8 mouse cellular contexts compared by ENCODE assay signal in the genomic region with DNA sequence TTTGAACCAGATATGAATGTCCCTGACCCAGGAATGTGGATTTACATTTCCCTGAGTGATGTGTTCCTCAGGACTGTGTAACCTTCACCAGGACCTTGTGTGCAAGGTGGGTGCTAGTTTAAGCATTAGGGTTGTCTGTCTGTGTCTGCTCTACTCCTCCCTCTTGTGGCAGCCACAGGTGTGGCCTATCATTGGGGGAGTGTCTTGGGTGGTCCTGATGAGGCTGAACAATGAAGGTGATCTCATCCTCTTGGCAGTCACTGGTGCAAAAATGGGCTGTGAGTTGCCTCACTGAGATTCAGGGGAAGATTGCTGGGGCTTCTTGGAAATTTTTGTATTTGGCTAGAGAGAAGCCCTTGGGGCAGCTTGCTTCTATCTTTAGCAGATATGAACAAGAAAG.
DNase-seq lines count a peak whose midpoint lies in the region; ATAC-seq lines count a peak whose summit lies in the region.

No protein-coding gene starts in this region.

- H3K4me1 ChIP-seq in kidney, embryonic 14.5 days (ENCODE audit: control insufficient read depth, insufficient read depth, low read length): no peaks in the 10 kb centered on the region
- H3K4me1 ChIP-seq in neural tube, embryonic 14.5 days (ENCODE audit: control insufficient read depth, insufficient read depth, low read length): no peaks in the 10 kb centered on the region

- DNase-seq in CD4-positive, CD25-positive, alpha-beta regulatory T cell, adult 2 months (ENCODE audit: low read depth, low spot score): peak; percentile 19
- peak; percentile 15 to 37 for DNase-seq in kidney, postnatal 4 days
- peak; percentile 35 for DNase-seq in embryo, embryonic 10 days (ENCODE audit: low spot score)
- DNase-seq in ovary, postnatal 14 days (ENCODE audit: low spot score): no peak
- no peak for DNase-seq in urinary bladder, adult 2 months (ENCODE audit: low spot score)

- H3K4me3 ChIP-seq in kidney, embryonic 14.5 days (ENCODE audit: low read length): no peak overlapping the region
- H3K4me3 ChIP-seq in neural tube, embryonic 14.5 days (ENCODE audit: low read depth, low read length): no peak overlapping the region

- ATAC-seq in CD4-positive, CD25-positive, alpha-beta regulatory T cell, adult 4 months: no peak
- no peak; the same call in 1 of the 2 replicates for ATAC-seq in kidney, embryonic 14.5 days (ENCODE audit: low FRiP score, low TSS enrichment)
- peak; percentile 61; the same call in 1 of the 2 replicates for ATAC-seq in neural tube, embryonic 14.5 days (ENCODE audit: low read depth)

- no peaks in the 10 kb centered on the region for H3K36me3 ChIP-seq in kidney, embryonic 14.5 days (ENCODE audit: control insufficient read depth, insufficient read depth, low read length)
- no peaks in the 10 kb centered on the region for H3K36me3 ChIP-seq in neural tube, embryonic 14.5 days (ENCODE audit: control insufficient read depth, insufficient read depth, low read length)

- H3K9ac ChIP-seq in kidney, embryonic 14.5 days (ENCODE audit: low read depth, low read length): no peak overlapping the region
- no peak overlapping the region for H3K9ac ChIP-seq in neural tube, embryonic 14.5 days (replicated peaks; ENCODE audit: low read depth, low read length)

- H3K27ac ChIP-seq in kidney, embryonic 14.5 days (ENCODE audit: low read depth, low read length): no peak overlapping the region
- no peak overlapping the region for H3K27ac ChIP-seq in neural tube, embryonic 14.5 days (ENCODE audit: low read depth, low read length)

- no peak overlapping the region for H3K4me2 ChIP-seq in kidney, embryonic 14.5 days (replicated peaks; ENCODE audit: low read depth, low read length)
- H3K4me2 ChIP-seq in neural tube, embryonic 14.5 days (ENCODE audit: low read depth, low read length): no peak overlapping the region

- H3K27me3 ChIP-seq in kidney, embryonic 14.5 days (ENCODE audit: control insufficient read depth, insufficient read depth, low read length): no peaks in the 10 kb centered on the region
- H3K27me3 ChIP-seq in neural tube, embryonic 14.5 days (ENCODE audit: control insufficient read depth, insufficient read depth, low read length): no peaks in the 10 kb centered on the region

- H3K9me3 ChIP-seq in kidney, embryonic 14.5 days (ENCODE audit: control insufficient read depth, low read length): no peaks in the 10 kb centered on the region
- no peaks in the 10 kb centered on the region for H3K9me3 ChIP-seq in neural tube, embryonic 14.5 days (ENCODE audit: control insufficient read depth, low read length)

Comparison
In these comparisons a context has a peak if more than half of its experiments do, and no peak if none do; other contexts are left out.
1. DNase-seq: peak in CD4-positive, CD25-positive, alpha-beta regulatory T cell, adult 2 months (single experiment), kidney, postnatal 4 days (2 of 2) and embryo, embryonic 10 days (single experiment); none in ovary, postnatal 14 days (single experiment) and urinary bladder, adult 2 months (single experiment).